Mouse (Mus musculus) erythroblast, adult 5-6 weeks (primary cell): ENCODE data around the gene Prm1. TPM values are rescaled to one million over a fixed set of nuclear protein-coding genes. Genes with fewer than 3 reads are reported as not detected.

Experiments used
- ATAC-seq: replicated peaks from 2 replicates; pipeline ENCODE4 v1.8.0; 2016; ENCODE audit warnings: moderate number of reproducible peaks, mild to moderate bottlenecking, moderate TSS enrichment, inconsistent platforms; ENCODE audit not compliant: poor library complexity, low FRiP score, severe bottlenecking
- total RNA-seq, 2 experiments: library from RNA; stranded (forward) in 1 of 2; stranded (reverse) in 1 of 2; fragments of 150-400 nt in 1 of 2; fragments of 200-764, 138-1000 nt in 1 of 2; gene quantifications; 2 replicates each; pipeline versions ENCODE4 v1.2.3 to v1.2.4; 2015 to 2017; ENCODE audit warnings: low replicate concordance in 2 of 2

The Prm1 gene
- total RNA-seq, 2 experiments from 2014 or later, result not detected

DNA sequence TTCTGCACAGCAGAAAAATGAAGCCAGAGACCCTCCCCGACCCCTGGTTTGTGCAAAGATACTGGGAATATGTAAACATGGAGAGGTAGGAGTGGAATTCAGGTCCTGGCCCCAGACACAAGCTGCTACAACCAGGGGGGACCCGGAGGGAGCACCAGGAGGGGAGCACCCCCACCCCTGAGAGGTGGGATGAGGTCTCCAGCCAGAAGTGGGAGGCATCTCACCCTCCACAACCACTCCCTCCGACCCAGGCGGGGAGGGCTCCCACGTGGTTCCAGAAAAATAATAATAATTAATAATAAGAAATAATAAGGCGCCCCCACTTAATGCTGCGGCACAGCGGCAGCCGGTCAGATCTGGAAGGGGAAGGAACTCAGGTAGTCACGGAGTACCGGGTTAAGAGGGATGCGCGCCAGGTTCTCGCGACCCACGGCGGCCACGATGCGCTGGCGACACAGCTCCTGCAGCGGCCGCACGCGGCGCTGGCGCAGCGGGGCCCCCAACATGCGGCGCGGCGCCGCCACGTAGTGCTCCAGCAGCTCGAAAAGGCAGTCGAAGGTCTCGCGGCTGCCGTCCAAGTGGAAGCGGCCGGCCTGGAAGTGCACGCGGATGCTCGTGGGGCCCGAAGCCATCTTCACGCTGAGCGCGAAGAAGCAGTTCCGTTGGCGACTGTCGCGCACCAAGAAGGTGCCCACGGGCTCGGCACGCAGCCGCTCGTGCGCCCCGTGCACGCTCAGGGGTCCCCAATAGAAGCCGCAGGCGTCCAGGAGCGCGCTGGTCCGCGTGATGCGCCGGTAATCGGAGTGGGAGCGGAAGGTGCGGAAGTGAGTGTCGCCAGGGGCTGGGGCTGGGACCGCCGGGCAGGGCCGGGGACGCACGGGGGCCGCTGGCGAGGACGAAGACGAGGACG is 21.5 kb downstream of the Prm1 start:
- no peak for ATAC-seq

DNA sequence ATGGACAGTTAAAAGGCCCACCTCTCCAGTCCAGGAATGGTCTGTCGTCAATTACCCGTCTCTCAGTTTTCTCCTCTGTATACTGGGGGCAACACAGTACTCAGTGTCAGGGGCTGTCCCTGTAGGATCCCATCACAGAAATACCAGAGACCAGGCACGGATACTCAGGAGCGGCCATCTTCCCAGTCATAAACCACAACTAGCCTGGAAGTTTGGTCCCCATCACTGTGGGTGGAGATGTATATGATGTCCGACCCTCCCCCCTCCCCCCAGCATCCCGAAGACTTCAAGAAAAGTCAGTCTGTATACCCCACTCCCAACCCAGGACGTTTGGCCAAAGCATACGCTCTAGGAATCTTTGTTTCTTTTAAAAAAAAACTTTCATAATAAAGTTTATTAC is 22.2 kb downstream of the Prm1 start:
- ATAC-seq, result no peak

DNA sequence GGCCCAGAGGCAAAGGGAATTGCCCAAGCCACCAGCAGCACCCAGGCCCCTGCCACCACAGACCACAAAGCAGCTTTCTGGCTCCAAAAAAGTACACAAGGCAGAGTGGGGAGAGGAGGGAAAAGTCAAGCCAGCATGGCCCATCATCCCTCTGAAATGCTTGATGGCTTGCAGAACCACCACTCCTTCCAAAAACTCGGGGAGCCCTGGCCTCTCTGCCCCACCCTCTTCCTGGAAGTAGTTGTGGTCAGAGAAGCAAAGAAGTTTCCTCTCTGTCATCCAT is 22.5 kb downstream of the Prm1 start:
- no peak for ATAC-seq

DNA sequence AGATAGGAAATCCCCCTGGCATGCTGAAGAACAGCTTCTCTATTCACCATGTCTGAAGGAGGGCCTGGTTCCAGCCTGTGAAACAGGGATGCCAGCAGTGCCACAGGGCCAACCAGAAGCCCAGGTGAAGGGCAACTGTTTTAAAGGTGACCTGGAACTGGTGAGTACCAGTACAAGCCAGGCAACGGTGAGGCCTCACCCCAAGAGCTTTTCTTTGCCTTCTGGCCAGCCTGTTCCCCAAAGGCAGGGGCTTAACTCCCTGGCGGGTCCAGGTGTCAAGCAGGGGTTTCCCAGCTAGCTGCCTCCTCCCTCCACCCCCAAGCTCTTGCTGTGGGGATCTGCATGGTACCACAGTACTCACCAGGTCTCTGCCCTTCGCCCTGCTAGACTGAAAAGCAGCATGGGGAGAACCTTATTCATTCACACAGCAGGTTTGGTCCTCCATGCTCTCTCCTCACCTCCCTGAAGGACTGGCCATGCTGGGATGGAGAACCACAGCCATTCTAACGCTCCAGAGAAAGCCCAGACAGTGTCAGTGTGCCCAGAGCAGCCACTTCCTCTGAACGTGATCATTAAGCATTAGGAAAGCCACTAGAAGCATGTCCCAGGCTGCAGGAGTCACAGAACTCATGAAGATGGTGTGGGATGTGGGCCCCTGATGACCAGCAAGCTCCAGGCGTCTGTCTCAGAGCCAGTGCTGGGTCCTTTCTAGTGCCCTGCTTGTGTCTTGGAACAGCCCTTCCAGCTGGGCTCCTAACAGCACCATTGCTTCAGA is 23.1 kb downstream of the Prm1 start:
- ATAC-seq, result no peak

DNA sequence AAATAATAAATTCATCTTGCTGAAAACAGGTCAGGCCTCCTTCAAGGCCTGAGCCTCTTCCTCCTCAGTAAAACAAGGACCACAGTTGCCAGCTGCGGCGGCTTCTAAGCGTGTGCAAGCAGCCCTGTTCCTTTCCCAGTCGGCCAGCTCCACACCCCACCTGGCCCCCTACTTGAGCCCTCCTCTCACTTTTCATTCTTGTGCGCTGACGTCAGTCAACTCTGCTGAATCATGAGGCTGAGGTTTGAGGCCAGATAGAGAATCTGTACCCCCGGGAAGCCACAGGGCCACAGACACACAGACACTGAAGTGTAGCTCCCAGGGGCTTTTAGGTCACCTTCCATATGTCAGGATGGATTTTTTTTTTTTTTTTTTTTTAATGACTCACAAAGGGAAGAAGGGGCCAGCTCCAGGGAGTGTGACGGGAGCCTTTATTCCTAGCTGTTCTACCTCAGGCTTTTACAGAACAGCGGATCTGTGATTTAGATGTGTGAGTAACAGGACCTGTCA is 23.7 kb downstream of the Prm1 start:
- ATAC-seq, result no peak

DNA sequence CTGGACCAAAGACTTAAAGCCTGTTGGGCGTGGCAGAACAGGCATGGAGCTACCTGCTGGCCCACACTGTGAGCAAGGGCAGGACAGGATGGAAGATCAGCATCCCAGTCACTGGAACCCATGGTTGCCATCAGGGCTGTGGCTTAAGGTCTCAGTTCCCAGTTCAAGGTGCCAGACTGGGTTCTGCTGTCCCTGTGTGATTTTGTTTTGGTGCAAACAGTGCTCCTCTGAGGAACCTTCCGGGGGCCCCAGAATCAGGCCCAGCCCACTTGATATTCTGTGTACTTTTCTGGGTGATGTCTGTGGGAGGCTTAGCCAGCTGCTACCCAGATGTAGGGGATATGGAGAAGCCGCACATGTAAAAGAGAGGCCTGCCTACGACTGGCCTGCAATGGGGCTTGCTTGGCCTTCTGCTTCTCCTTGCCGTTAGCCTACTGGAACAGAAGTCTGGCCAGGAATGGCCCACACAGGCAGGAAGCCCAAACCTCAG is 25.0 kb downstream of the Prm1 start:
- ATAC-seq, result no peak

DNA sequence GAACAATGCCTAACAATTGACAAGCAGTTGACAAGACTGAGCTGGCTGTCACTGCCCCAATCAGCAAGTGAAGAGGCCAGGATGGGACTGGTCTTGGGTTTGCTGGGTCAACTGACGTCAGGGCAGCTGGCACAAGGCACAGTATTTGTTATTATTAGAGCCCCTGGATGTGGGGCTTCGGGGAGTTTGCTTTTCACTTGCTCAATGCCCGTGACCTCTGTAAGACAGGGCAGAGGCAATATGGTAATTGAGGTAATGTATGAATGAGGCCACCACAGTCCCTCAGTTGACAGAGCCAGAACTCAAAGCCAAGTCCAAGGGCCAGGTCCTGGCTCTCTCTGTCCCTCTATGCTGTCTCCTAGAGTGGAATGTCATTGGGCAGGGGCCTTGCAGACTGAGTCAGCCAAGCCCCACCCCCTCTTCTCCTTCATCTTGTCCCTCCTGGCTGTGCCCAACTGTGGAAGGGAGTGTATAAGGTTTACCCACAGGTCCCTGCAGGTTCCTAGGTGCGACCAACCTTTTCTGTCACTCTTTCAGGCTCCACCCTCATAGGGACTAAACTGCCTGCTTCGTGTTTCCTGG is 28.0 kb downstream of the Prm1 start:
- ATAC-seq, result no peak

DNA sequence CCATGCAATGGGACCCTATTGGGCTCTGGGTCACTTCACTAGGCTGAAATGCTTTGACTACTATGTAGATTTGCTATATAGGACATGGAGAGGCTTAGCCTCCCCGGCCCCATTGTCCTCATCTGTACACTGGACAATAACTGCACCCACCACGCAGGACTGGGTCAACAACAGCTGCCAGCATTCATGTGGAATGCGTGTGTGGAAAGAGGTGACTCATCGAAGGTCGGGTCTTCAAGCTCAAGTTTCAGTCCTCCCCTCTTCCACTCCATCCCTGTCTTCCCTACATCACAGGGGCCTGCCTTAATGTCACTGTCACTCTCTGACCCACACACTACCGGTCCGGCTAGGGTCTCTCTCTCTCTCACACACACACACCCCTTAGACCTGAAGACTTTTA is 29.3 kb downstream of the Prm1 start:
- ATAC-seq, result no peak

DNA sequence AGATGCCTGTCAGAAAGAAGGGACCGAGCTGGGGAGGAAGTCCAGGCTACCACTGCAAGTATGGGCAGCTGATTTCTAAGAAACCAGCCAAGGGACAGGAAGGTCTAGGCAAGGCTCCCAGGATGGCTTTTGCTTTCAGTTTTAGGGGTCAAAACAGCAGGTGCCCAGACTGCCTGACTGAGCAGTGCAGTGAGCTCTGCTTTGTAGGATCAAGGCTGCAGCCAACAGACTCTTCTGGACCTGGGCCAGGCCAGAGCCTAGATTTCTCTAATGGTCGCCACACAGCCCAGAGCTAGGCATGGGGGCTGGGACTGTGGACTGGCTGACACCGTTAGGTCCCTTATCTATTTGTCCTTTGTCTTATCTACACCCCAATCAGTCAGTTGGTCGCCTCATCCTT is 30.9 kb downstream of the Prm1 start:
- no peak for ATAC-seq

DNA sequence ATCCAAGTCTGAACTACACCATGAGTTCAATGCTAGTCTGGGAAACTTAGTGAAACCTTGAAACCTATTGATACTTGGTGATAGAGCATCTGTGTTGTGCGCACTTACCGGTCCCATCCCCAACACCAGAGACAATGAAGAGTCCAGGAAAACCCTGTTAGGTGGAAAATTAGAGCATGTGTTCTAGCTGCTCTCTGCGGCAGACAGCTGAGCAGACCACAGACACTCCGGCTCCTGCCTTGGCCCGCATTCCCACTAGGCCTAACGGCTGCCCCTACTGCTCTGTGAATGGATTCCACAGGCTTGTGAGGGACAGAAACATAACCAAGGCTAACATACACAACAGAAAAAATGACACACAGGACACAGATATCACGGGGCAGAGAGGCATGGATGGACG is 32.1 kb downstream of the Prm1 start:
- no peak for ATAC-seq

DNA sequence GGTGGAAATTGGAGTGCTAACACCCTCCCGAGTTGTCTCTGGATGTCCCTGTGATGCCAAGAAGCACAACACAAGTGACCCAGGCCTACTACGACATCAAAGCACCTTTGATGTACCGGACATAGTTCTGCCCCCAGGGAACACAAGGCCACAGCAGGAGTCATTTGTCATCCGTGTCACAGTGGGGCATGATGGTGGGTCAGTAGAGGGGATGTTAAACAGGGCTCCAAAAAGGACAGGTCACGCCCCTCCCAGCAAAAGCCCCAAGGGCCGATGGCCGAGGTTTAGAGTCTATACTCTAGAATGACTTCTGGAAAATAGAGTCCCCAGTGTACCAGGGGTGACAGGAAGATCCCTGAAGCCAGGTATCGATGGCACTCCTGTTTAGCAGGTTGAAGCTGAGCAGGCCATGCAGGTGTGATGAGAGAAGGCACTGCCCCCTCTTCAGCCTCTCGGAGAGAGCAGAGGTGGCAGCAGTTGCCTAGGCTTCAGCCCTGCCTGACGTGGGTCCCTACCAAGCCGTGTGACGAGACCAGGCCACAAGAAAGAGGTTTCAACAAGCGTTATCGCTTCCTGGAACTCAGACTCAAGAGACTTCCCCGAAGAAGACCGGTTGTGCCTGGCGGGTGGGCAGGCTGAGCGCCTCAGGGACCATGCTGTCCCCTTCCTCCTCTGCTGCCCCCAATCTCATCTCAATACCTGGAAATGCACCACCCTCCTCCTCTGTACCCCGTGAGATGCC is 33.7 kb downstream of the Prm1 start:
- ATAC-seq, result no peak

DNA sequence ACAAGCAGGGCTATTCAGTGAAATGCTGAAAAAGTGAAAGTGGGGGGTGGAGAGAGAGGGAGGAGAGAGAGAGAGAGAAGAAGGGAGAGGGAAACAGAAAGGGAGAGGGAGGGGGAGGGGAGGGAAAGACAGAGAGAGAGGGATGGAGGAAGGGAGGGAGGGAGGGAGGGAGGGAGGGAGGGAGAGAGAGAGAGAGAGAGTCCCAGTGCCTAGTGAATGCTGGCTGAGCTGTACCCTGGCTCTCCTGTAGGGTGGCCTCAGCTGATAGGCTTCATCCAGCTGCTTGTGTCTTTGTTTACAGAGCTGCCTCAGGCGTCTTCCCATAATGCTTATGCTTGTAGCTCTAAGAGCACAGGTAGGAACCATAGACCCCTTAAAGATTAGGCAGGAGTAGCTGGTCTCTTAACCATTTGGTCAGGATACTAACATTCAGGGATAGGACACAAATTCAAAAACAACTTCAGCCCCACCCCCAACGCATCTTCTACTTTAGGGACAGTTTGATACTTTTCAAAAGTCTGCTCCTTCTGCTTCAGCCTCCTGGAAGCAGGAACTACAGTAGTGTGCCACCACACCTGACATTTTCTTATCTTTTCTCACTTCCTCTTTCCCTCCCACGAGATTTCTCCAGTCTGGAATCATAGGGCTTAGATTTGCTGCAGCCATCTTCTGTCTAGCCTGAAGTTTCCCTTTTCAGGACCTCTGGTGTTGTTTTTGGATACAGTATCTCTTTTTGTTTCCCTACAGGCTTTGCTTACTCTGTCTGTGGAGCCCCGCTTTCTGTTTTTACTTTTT is 34.9 kb downstream of the Prm1 start:
- no peak for ATAC-seq

DNA sequence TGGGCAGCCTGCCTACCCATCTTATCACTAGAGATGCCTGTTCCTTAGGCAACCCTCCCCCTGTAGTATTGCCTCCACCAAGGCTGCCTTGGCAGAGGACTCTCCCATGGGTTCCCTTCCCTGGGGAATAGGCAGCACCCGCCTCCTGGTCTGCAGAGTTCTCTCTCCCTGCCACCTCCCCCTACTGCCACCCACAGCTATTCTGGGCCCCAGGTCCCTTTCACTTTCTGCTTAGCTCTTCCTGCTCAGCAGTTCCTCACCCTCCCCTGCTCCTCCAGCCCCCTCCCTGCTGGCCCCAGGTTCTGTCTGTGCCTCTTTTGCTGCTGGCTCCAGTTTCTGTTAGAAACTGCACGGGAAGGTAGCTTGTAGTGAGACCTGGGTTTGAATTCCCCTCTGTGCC is 36.0 kb downstream of the Prm1 start:
- ATAC-seq, result no peak

DNA sequence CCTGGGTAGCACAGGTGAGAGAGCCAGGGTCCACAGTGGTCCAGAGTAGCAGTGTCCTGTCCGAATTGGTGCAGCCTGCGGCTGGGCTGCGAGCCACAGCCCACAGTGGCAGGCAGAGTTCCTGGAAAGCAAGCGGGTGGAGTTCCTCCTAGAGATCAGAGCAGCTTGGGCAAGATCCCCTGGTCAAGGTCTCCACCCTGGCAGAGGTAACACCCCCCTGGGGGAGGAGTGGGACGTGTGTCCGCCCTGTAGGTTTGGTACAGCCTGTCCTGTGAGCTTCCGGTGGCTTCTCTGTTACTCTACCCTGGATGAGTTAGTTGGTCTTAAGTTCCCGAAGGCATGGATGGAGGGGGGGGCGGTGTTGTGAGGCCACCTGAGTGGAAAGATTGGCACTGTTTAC is 36.8 kb downstream of the Prm1 start:
- no peak for ATAC-seq

DNA sequence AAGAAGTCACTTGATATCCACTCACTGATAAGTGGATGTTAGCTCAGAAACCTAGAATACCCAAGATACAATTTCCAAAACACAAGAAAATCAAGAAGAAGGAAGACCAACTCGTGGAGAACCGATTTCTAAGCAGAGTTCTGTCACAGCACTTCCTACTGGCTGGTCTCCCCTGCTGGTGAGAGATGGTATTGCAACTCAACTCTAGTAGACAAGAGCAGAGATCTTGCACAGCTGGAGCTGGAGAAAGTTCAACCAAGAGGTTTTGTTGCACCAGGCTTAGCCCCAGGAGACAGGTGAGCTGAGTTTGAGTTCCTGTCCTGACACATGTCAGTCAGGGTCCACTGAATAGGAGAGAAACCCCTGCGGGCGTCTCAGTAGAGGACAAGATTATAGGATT is 38.5 kb downstream of the Prm1 start:
- peak; percentile 81 for ATAC-seq

DNA sequence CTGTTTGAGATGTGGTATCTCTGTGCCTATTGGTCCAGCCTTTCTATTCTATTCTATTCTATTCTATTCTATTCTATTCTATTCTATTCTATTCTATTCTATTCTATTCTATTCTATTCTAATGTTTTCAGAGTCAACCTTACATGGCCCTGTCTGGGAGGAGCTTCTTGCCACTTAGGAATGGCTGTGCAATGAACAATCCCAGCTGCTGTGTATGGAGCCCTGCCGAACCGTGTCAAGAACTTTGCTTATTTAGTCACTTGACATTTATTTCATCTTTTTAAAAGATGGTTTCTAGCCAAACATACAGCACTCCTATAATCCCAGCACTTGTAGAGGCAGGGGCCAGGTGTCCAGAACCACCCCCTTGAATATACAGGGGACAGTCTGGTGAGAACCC is 41.3 kb downstream of the Prm1 start:
- ATAC-seq, result no peak

DNA sequence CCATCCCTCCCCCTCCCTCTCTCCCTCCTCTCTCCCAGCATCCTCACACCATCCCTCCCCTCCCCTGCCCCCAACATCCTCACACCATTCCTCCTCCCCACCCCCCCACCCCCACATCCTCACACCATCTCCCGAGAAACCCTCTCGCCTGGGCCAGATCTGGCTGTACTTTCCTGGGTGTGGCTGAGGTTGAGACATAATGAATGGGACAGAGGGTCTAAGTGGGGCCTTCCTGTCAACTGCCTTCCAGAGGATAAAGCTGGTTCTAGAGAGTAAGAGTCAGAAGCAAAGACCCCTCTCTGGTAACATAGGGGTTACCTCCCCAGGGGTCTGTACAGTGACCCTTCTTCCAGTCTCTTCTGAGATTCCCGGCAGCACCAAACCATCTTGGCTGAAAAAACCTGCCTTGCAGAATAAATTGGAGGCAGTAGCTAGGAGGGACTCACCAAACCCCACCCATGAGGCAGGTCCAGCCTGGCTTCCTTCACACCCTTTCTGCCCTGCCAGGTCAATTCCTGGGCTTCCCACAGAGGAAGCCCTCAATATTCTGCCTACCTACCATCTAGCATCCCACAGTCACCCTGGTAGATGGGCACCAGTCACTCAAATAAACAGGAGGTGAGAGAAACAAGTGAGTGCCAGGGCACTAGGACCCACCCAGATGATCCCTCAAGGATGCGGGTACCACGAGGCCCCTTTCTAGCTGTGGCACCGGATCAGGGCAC is 41.9 kb downstream of the Prm1 start:
- no peak for ATAC-seq

DNA sequence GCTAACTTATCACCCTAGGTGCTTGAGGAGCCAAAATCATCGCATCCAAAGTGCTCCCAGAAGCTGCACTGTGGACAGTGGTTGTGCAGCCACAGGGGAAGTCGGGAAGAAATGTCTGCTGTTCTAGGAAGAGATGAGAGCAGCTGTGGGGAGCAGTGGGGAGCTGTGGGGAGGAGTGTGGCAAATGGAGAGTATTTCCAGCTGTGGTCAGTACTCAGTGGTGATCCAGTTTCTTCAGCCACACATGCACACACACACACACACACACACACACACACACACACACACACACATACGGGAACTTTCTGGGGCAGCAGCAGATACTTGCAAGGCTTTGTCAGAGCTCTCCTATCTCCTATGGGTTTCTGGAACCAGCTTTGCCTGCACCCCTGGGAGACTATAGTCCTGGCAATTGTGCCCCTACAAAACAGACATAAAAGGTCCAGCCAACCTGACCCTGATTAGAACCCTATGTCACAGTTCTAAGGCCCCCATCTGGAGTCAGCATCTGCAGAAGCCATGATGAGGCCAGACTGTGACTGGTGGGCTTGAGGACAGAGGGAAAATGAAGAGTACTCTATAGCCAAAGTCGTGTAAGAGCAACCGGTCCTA is 43.0 kb downstream of the Prm1 start:
- no peak for ATAC-seq
